Mouse (Mus musculus) layer of hippocampus, adult 8-10 months (tissue): Measurements from ENCODE around the gene Pogz. TPM values are rescaled to one million over a fixed set of nuclear protein-coding genes. Genes with fewer than 3 reads are reported as not detected.
"Not testable (repeated sequence)": the region's sequence is repeated elsewhere in the genome, so short reads cannot be mapped to it uniquely, and the experiment has no call there.

Experiments used
- DNase-seq, 2 experiments: peaks; one replicate each; pipeline ENCODE4 v3.0.0; 2022; ENCODE audit warnings: low spot score in 2 of 2
- total RNA-seq, 4 experiments: library from RNA; stranded (reverse); gene quantifications; 2 replicates each; pipeline ENCODE4 v1.2.4; 2022

The Pogz gene
- total RNA-seq, 4 experiments from 2014 or later = 52.0 to 71.5 (median 61.4) TPM

- no peak for DNase-seq
Observed at GRCm38 (mm10) chr3:94913801-94914200, 76.4 kb downstream of the Pogz start.

GRCm38 (mm10) chr3:94915903-94916741, 78.8 kb downstream of the Pogz start:
- DNase-seq = no peak

- DNase-seq = no peak
Observed at GRCm38 (mm10) chr3:94917816-94918361, 80.5 kb downstream of the Pogz start.

GRCm38 (mm10) chr3:94918845-94919244, 81.5 kb downstream of the Pogz start:
- no peak for DNase-seq

- no peak for DNase-seq
Observed at GRCm38 (mm10) chr3:94921104-94921503, 83.7 kb downstream of the Pogz start.

- DNase-seq = no peak
Observed at GRCm38 (mm10) chr3:94922333-94922732, 85.0 kb downstream of the Pogz start.

GRCm38 (mm10) chr3:94924688-94925087, 87.3 kb downstream of the Pogz start:
- DNase-seq = no peak

GRCm38 (mm10) chr3:94926301-94926736, 89.0 kb downstream of the Pogz start:
- not testable (repeated sequence) for DNase-seq

GRCm38 (mm10) chr3:94928979-94929378, 91.6 kb downstream of the Pogz start:
- DNase-seq = not testable (repeated sequence)

GRCm38 (mm10) chr3:94930386-94931266, 93.3 kb downstream of the Pogz start:
- not testable (repeated sequence) for DNase-seq

- DNase-seq = not testable (repeated sequence)
Observed at GRCm38 (mm10) chr3:94931427-94932082, 94.2 kb downstream of the Pogz start.

Other genes with a start within 250 kb of the Pogz start
- gene Gm10972, start 194.5 kb upstream of the Pogz start, total RNA-seq = not detected
- gene Tuft1, start 178.7 kb upstream of the Pogz start, total RNA-seq = 1 to 10 TPM; 2.6 to 3.9 (median 3.1) TPM
- gene Selenbp2, start 144.0 kb upstream of the Pogz start, total RNA-seq = 1 to 10 TPM in 3 of 4 experiments, under 1 TPM in 1; 0.50 to 1.6 (median 1.1) TPM
- gene Cgn, start 51.1 kb upstream of the Pogz start, total RNA-seq = 1 to 10 TPM; 4.0 to 5.5 (median 4.7) TPM
- gene Psmb4, start 49.4 kb downstream of the Pogz start, total RNA-seq = 100 to 1,000 TPM; 219 to 262 (median 240) TPM
- gene Selenbp1, start 95.5 kb downstream of the Pogz start, total RNA-seq = 10 to 100 TPM; 11.1 to 14.5 (median 12.5) TPM
- 10 to 100 TPM; 21.9 to 28.9 (median 24.6) TPM for gene Rfx5, start 116.5 kb downstream of the Pogz start, total RNA-seq
- gene Pi4kb, start 137.2 kb downstream of the Pogz start, total RNA-seq = 10 to 100 TPM; 58.7 to 64.8 (median 59.6) TPM
- gene Zfp687, start 177.9 kb downstream of the Pogz start, total RNA-seq = 10 to 100 TPM; 25.1 to 35.1 (median 30.6) TPM
- gene Psmd4, start 205.0 kb downstream of the Pogz start, total RNA-seq = 100 to 1,000 TPM; 137 to 166 (median 159) TPM